Mouse (Mus musculus): ENCODE data around the gene Polr1d. TPM values are rescaled to one million over a fixed set of nuclear protein-coding genes. Genes with fewer than 3 reads are reported as not detected.
A peak's percentile ranks its signal among the peaks of the same experiment; 100 is the strongest.

The Polr1d gene
- polyA plus RNA-seq, 1 experiment: 47.1 TPM

- WGBS: under 1% methylated on average over 57 of the region's 57 CpGs
- peak; percentile 67 for DNase-seq (ENCODE audit: low read depth, low spot score)
These were observed 620 bp downstream of the Polr1d start for GRCm38 (mm10) chr5:147077305-147078034.

GRCm38 (mm10) chr5:147078110-147078900 is 1.5 kb downstream of the Polr1d start:
- DNase-seq (ENCODE audit: low read depth, low spot score): no peak
- WGBS: 21% methylated on average over 11 of the region's 11 CpGs

GRCm38 (mm10) chr5:147085201-147085894 is 8.5 kb downstream of the Polr1d start:
- DNase-seq (ENCODE audit: low read depth, low spot score): no peak
- WGBS: 71% methylated on average over 9 of the region's 9 CpGs

GRCm38 (mm10) chr5:147086816-147087215 is 10.0 kb downstream of the Polr1d start:
- 89% methylated on average over 4 of the region's 4 CpGs for WGBS
- DNase-seq (ENCODE audit: low read depth, low spot score): no peak

GRCm38 (mm10) chr5:147089836-147090235 is 13.0 kb downstream of the Polr1d start:
- WGBS: 65% methylated on average over 3 of the region's 3 CpGs

GRCm38 (mm10) chr5:147090256-147090963 is 13.6 kb downstream of the Polr1d start:
- no peak for DNase-seq (ENCODE audit: low read depth, low spot score)
- 82% methylated on average over 11 of the region's 11 CpGs for WGBS

More at GRCm38 (mm10) chr5:147089836-147090235, 13.0 kb downstream of the Polr1d start:
- DNase-seq (ENCODE audit: low read depth, low spot score): no peak

- WGBS: 93% methylated on average over 7 of the region's 7 CpGs
- no peak for DNase-seq (ENCODE audit: low read depth, low spot score)
These were observed 15.6 kb downstream of the Polr1d start for GRCm38 (mm10) chr5:147092448-147092847.

- DNase-seq (ENCODE audit: low read depth, low spot score): no peak
- WGBS: 63% methylated on average over 6 of the region's 6 CpGs
These were observed 17.4 kb downstream of the Polr1d start for GRCm38 (mm10) chr5:147094296-147094695.

- 94% methylated on average over 4 of the region's 4 CpGs for WGBS
- DNase-seq (ENCODE audit: low read depth, low spot score): no peak
These were observed 19.7 kb downstream of the Polr1d start for GRCm38 (mm10) chr5:147096586-147096985.

- DNase-seq (ENCODE audit: low read depth, low spot score): no peak
- WGBS: 86% methylated on average over 7 of the region's 7 CpGs
These were observed 21.8 kb downstream of the Polr1d start for GRCm38 (mm10) chr5:147098667-147099066.

- no peak for DNase-seq (ENCODE audit: low read depth, low spot score)
- WGBS: 85% methylated on average over 2 of the region's 2 CpGs
These were observed 23.3 kb downstream of the Polr1d start for GRCm38 (mm10) chr5:147100180-147100579.

GRCm38 (mm10) chr5:147102295-147102694 is 25.4 kb downstream of the Polr1d start:
- no peak for DNase-seq (ENCODE audit: low read depth, low spot score)
- WGBS: 93% methylated on average over 6 of the region's 6 CpGs

GRCm38 (mm10) chr5:147107276-147107675 is 30.4 kb downstream of the Polr1d start:
- no peak for DNase-seq (ENCODE audit: low read depth, low spot score)
- WGBS: 92% methylated on average over 3 of the region's 3 CpGs

- no peak for DNase-seq (ENCODE audit: low read depth, low spot score)
- 88% methylated on average over 13 of the region's 13 CpGs for WGBS
These were observed 32.2 kb downstream of the Polr1d start for GRCm38 (mm10) chr5:147108861-147109591.

- 83% methylated on average over 7 of the region's 7 CpGs for WGBS
- DNase-seq (ENCODE audit: low read depth, low spot score): no peak
These were observed 37.9 kb downstream of the Polr1d start for GRCm38 (mm10) chr5:147114738-147115137.

GRCm38 (mm10) chr5:147115631-147116030 is 38.8 kb downstream of the Polr1d start:
- WGBS: 95% methylated on average over 4 of the region's 4 CpGs
- DNase-seq (ENCODE audit: low read depth, low spot score): no peak

- DNase-seq (ENCODE audit: low read depth, low spot score): no peak
- 25% methylated on average over 6 of the region's 6 CpGs for WGBS
These were observed 40.2 kb downstream of the Polr1d start for GRCm38 (mm10) chr5:147117027-147117426.

GRCm38 (mm10) chr5:147121146-147121545 is 44.3 kb downstream of the Polr1d start:
- WGBS: 92% methylated on average over 4 of the region's 4 CpGs
- DNase-seq (ENCODE audit: low read depth, low spot score): no peak

GRCm38 (mm10) chr5:147124794-147125193 is 47.9 kb downstream of the Polr1d start:
- 65% methylated on average over 9 of the region's 9 CpGs for WGBS
- DNase-seq (ENCODE audit: low read depth, low spot score): no peak
